In the genomic region with DNA sequence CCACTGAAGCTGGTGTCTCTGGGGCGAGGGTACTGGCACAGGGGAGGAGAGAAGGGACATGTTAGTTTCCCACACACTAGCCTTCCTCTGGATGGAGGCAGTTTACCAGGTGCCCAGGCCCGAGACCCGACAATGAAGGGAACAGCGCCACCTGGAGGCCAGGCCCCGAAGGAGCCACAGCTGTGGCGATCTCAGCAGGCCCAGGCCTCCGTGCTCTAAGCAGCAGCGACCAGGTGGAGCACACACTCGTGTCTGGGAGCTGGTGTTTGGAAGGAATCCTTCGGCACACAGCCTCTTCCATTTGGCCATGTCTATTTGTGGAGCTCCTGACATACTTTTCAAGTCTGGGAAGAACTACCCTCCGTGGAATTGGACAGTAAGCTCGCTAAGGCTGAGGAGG, we compare ENCODE assay signal across 8 mouse cellular contexts. TPM values are rescaled to one million over a fixed set of nuclear protein-coding genes. Genes with fewer than 3 reads are reported as not detected.
DNase-seq lines count a peak whose midpoint lies in the region; ATAC-seq and TF ChIP-seq lines count a peak whose summit lies in the region.

No protein-coding gene starts in this region.

- no peak for ATAC-seq in kidney, embryonic 15.5 days (replicated peaks; ENCODE audit: low FRiP score)
- ATAC-seq in liver, embryonic 14.5 days (ENCODE audit: insufficient read depth), result no peak; the same call in 1 of the 2 replicates

- H3K4me2 ChIP-seq in kidney, embryonic 15.5 days, result no peak overlapping the region
- H3K4me2 ChIP-seq in liver, embryonic 14.5 days (ENCODE audit: low read depth), result no peak overlapping the region

- H3K36me3 ChIP-seq in kidney, embryonic 15.5 days, result peaks cover 63% of the 10 kb centered on the region
- no peaks in the 10 kb centered on the region; the same call in none of the 2 replicates for H3K36me3 ChIP-seq in liver, embryonic 14.5 days (replicated peaks; ENCODE audit: control insufficient read depth, insufficient read depth, low read depth)

- no peaks in the 10 kb centered on the region for H3K9me3 ChIP-seq in kidney, embryonic 15.5 days (replicated peaks)
- no peaks in the 10 kb centered on the region for H3K9me3 ChIP-seq in liver, embryonic 14.5 days (ENCODE audit: control insufficient read depth, low read length)

- DNase-seq in layer of hippocampus, adult 11-12 months (ENCODE audit: low spot score), result peak; percentile 80
- no peak for DNase-seq in layer of hippocampus, adult 9-10 months (ENCODE audit: low spot score)
- DNase-seq in c-Kit-negative CD71-positive TER-119-positive erythroid progenitor cells, embryonic 14.5 days (ENCODE audit: low read depth, low spot score), result peak; percentile 13
- DNase-seq in frontal cortex, adult 2 months (ENCODE audit: extremely low spot score in 1 of 2, low spot score in 1 of 2), result peak; percentile 53 to 87
- peak in 2 of 3 experiments; percentile 28 to 34 for DNase-seq in liver, embryonic 14.5 days (ENCODE audit: low read depth in 3 of 3, low spot score in 3 of 3)
- peak; percentile 74 for DNase-seq in ovary, postnatal 36 days (ENCODE audit: low spot score)
- peak; percentile 60 to 87 for DNase-seq in thymus, postnatal 10 days (ENCODE audit: low spot score in 2 of 2)

- no peak for TF ChIP-seq EP300 in liver, embryonic 14.5 days (IDR thresholded peaks at IDR 0.05; ENCODE audit: low read depth)

- no peak overlapping the region for H3K9ac ChIP-seq in kidney, embryonic 15.5 days
- no peak overlapping the region for H3K9ac ChIP-seq in liver, embryonic 14.5 days (replicated peaks)

- H3K4me3 ChIP-seq in kidney, embryonic 15.5 days (replicated peaks), result no peak overlapping the region
- no peak overlapping the region for H3K4me3 ChIP-seq in liver, embryonic 14.5 days (ENCODE audit: insufficient read depth in 1 of 2, low read depth in 2 of 2, low read length in 2 of 2)

- peak; percentile 95 for TF ChIP-seq CTCF in liver, embryonic 14.5 days (IDR thresholded peaks at IDR 0.05; ENCODE audit: low read depth)

- H3K27ac ChIP-seq in kidney, embryonic 15.5 days, result peak overlapping the region; percentile 30; the same call in 1 of the 2 replicates
- no peak overlapping the region for H3K27ac ChIP-seq in liver, embryonic 14.5 days

- H3K4me1 ChIP-seq in kidney, embryonic 15.5 days, result peaks cover 41% of the 10 kb centered on the region
- H3K4me1 ChIP-seq in liver, embryonic 14.5 days (replicated peaks; ENCODE audit: control insufficient read depth in 2 of 2, insufficient read depth in 2 of 2, low read length in 1 of 2), result peaks cover 0 to 5% of the 10 kb centered on the region in 2 experiments; a peak in 1 of 4 replicates

- peaks cover 12% of the 10 kb centered on the region; the same call in 1 of the 2 replicates for H3K27me3 ChIP-seq in kidney, embryonic 15.5 days
- no peaks in the 10 kb centered on the region for H3K27me3 ChIP-seq in liver, embryonic 14.5 days (ENCODE audit: control insufficient read depth, insufficient read depth, low read length)

- 35% methylated on average over 12 of the region's 12 CpGs for WGBS in kidney, embryonic 15.5 days
- 34% methylated on average over 12 of the region's 12 CpGs for WGBS in liver, embryonic 14.5 days (ENCODE audit: insufficient replicate concordance)

RNA-seq across cellular contexts. Expression of a gene that starts 8.5 kb away (rescaled TPM):
- 327 and 355 TPM in 2 replicates for polyA plus RNA-seq in frontal cortex, adult 2 months (2012; rRNA removed)
- polyA plus RNA-seq in kidney, embryonic 15.5 days (2015; fragmentation: Nextera tagmentation; extraction: Ambion mirVana), result 297 and 300 TPM in 2 replicates
- 73.6 and 129 TPM in 2 replicates for polyA plus RNA-seq in liver, embryonic 14.5 days (2012; rRNA removed)
- 204 and 208 TPM in 2 replicates for polyA plus RNA-seq in liver, embryonic 14.5 days (2014; fragmentation: Nextera tagmentation; extraction: Ambion mirVana)

RNA-seq across cellular contexts. Expression of a gene that starts 42.4 kb away (rescaled TPM):
- polyA plus RNA-seq in frontal cortex, adult 2 months (2012; rRNA removed), result 1.1 and 1.3 TPM in 2 replicates
- 0.10 and 0.27 TPM in 2 replicates for polyA plus RNA-seq in kidney, embryonic 15.5 days (2015; fragmentation: Nextera tagmentation; extraction: Ambion mirVana)
- polyA plus RNA-seq in liver, embryonic 14.5 days (2012; rRNA removed), result 0.02 TPM in 1 of 2 replicates, not detected in the other
- 0.04 TPM in 1 of 2 replicates, not detected in the other for polyA plus RNA-seq in liver, embryonic 14.5 days (2014; fragmentation: Nextera tagmentation; extraction: Ambion mirVana)
